Comparison of ENCODE assay signal across 16 mouse cellular contexts in genomic region chr9:87556953-87557394, GRCm38 (mm10).
A peak's percentile ranks its signal among the peaks of the same experiment; 100 is the strongest.
DNase-seq lines count a peak whose midpoint lies in the region; ATAC-seq lines count a peak whose summit lies in the region.
"Had no signal": no experiment of that assay in that cellular context is flagged by ENCODE, and none has a peak within 500 bp of the region (broad histone marks: within the 10 kb centered on the region; RNA-seq: fewer than 3 reads in every experiment).

No protein-coding gene starts in this region.

- 15% methylated on average over 8 of the region's 8 CpGs for WGBS in heart, embryonic 10.5 days
- whole genome bisulfite sequencing in midbrain, embryonic 12.5 days = 31% methylated on average over 8 of the region's 8 CpGs
- 23% methylated on average over 8 of the region's 8 CpGs for WGBS in midbrain, embryonic 13.5 days
- WGBS in embryonic facial prominence, embryonic 13.5 days = 6% methylated on average over 8 of the region's 8 CpGs

- no peak for DNase-seq in heart, embryonic 10.5 days (ENCODE audit: low spot score)
- no peak for DNase-seq in heart, postnatal 25 days (ENCODE audit: low spot score)
- DNase-seq in mesoderm, embryonic 11.5 days (ENCODE audit: low read depth, low spot score) = peak; percentile 75
- DNase-seq in natural killer cell, adult 2 months (ENCODE audit: low spot score in 2 of 2) = no peak
- DNase-seq in layer of hippocampus, adult 18-20 months (ENCODE audit: low spot score in 2 of 2) = no peak
- DNase-seq: cerebellum, adult 11 months; kidney, postnatal 10 days; lung, adult 18-20 months; lung, postnatal 4 days; thymus, postnatal 14 days had no signal

- peak overlapping the region; percentile 74 for H3K27ac ChIP-seq in heart, embryonic 10.5 days
- H3K27ac ChIP-seq in midbrain, embryonic 12.5 days (replicated peaks) = no peak overlapping the region
- no peak overlapping the region for H3K27ac ChIP-seq in midbrain, embryonic 13.5 days
- H3K27ac ChIP-seq in embryonic facial prominence, embryonic 13.5 days = no peak overlapping the region
- H3K27ac ChIP-seq: forebrain, embryonic 12.5 days; limb, embryonic 15.5 days; stomach, embryonic 15.5 days had no signal

- no peaks in the 10 kb centered on the region for H3K36me3 ChIP-seq in heart, embryonic 10.5 days
- H3K36me3 ChIP-seq in midbrain, embryonic 12.5 days = no peaks in the 10 kb centered on the region
- H3K36me3 ChIP-seq in midbrain, embryonic 13.5 days = no peaks in the 10 kb centered on the region
- no peaks in the 10 kb centered on the region for H3K36me3 ChIP-seq in embryonic facial prominence, embryonic 13.5 days
- H3K36me3 ChIP-seq: forebrain, embryonic 12.5 days; limb, embryonic 15.5 days; stomach, embryonic 15.5 days had no signal

- no peaks in the 10 kb centered on the region for H3K27me3 ChIP-seq in heart, embryonic 10.5 days (ENCODE audit: insufficient read depth, poor library complexity, severe bottlenecking)
- H3K27me3 ChIP-seq in midbrain, embryonic 12.5 days = no peaks in the 10 kb centered on the region
- H3K27me3 ChIP-seq in midbrain, embryonic 13.5 days = no peaks in the 10 kb centered on the region
- H3K27me3 ChIP-seq in embryonic facial prominence, embryonic 13.5 days = peaks cover 5% of the 10 kb centered on the region; the same call in 1 of the 2 replicates
- H3K27me3 ChIP-seq: forebrain, embryonic 12.5 days; limb, embryonic 15.5 days; stomach, embryonic 15.5 days had no signal

- 0 out of 2 replicates have a peak, but pooled peaks have one; percentile 38 for ATAC-seq in midbrain, embryonic 12.5 days (ENCODE audit: low FRiP score, low read depth)
- ATAC-seq in midbrain, embryonic 13.5 days = no peak
- ATAC-seq in embryonic facial prominence, embryonic 13.5 days (ENCODE audit: insufficient number of reproducible peaks, insufficient read depth, low FRiP score, low TSS enrichment, low read depth) = no peak

- intact Hi-C loops in heart, postnatal 25 days (cut with DNase I) = no loop called here

- no peak overlapping the region for H3K4me2 ChIP-seq in midbrain, embryonic 12.5 days (replicated peaks)
- no peak overlapping the region for H3K4me2 ChIP-seq in midbrain, embryonic 13.5 days (replicated peaks)
- H3K4me2 ChIP-seq in embryonic facial prominence, embryonic 13.5 days = 0 out of 2 replicates have a peak overlapping the region, but pooled peaks have one; percentile 16
- H3K4me2 ChIP-seq: forebrain, embryonic 12.5 days; limb, embryonic 15.5 days; stomach, embryonic 15.5 days had no signal

- no peak overlapping the region for H3K4me3 ChIP-seq in heart, embryonic 10.5 days
- no peak overlapping the region for H3K4me3 ChIP-seq in midbrain, embryonic 12.5 days
- H3K4me3 ChIP-seq in midbrain, embryonic 13.5 days (replicated peaks) = no peak overlapping the region
- H3K4me3 ChIP-seq in embryonic facial prominence, embryonic 13.5 days = no peak overlapping the region
- H3K4me3 ChIP-seq: forebrain, embryonic 12.5 days; limb, embryonic 15.5 days; stomach, embryonic 15.5 days had no signal

- H3K9me3 ChIP-seq in heart, embryonic 10.5 days = no peaks in the 10 kb centered on the region
- no peaks in the 10 kb centered on the region for H3K9me3 ChIP-seq in midbrain, embryonic 12.5 days
- no peaks in the 10 kb centered on the region for H3K9me3 ChIP-seq in midbrain, embryonic 13.5 days
- H3K9me3 ChIP-seq in embryonic facial prominence, embryonic 13.5 days = no peaks in the 10 kb centered on the region
- H3K9me3 ChIP-seq: forebrain, embryonic 12.5 days; limb, embryonic 15.5 days; stomach, embryonic 15.5 days had no signal

- peaks cover 15% of the 10 kb centered on the region for H3K4me1 ChIP-seq in heart, embryonic 10.5 days
- H3K4me1 ChIP-seq in midbrain, embryonic 12.5 days = peaks cover 4% of the 10 kb centered on the region
- no peaks in the 10 kb centered on the region for H3K4me1 ChIP-seq in midbrain, embryonic 13.5 days (replicated peaks)
- peaks cover 13% of the 10 kb centered on the region for H3K4me1 ChIP-seq in embryonic facial prominence, embryonic 13.5 days
- H3K4me1 ChIP-seq: limb, embryonic 15.5 days; stomach, embryonic 15.5 days had no signal

- no peak overlapping the region for H3K9ac ChIP-seq in midbrain, embryonic 12.5 days (replicated peaks)
- H3K9ac ChIP-seq in midbrain, embryonic 13.5 days (replicated peaks) = no peak overlapping the region
- no peak overlapping the region for H3K9ac ChIP-seq in embryonic facial prominence, embryonic 13.5 days
- H3K9ac ChIP-seq: forebrain, embryonic 12.5 days; limb, embryonic 15.5 days; stomach, embryonic 15.5 days had no signal
